Mouse (Mus musculus) inflammation-experienced regulatory T-cells, adult 6 months (primary cell): ENCODE measurements at regions not wholly inside any gene's neighbourhood (a gene's known extent, or its start where the extent isn't known, plus 50 kb on each side); places are given as distances from the start of the nearest gene placed in this dataset.
A peak's percentile ranks its signal among the peaks of the same experiment; 100 is the strongest.
"Not testable (repeated sequence)": the region's sequence is repeated elsewhere in the genome, so short reads cannot be mapped to it uniquely, and the experiment has no call there.

ENCODE experiments used
- ATAC-seq: one replicate; pipeline ENCODE4 v1.8.0; 2017

DNA sequence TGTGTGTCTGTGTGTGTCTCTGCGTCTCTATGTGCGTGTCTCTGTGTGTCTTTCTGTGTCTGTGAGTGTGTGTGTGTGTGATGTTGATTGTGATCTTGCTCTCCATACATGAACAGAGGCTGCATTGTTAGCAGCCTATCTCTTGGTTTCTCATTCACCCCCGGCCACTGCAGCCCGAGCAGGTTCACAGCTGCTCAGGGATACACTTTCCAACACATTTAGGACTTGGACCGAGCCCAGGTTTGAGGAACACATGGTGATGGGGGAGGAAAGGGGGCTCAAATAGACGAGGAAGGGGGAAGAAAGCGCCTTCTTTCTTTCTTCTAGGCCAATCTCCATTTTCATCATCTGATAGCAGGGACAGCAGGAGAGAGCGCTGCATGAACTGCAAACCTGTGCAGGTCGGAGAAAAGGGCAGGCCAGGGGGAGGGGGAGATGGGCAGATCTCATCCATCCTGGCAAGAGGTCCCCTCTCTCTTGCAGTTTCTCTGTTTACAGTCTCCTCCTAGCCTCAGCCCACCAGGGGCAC is 123.2 kb downstream of the Zfp36l1 start:
- no peak for ATAC-seq

DNA sequence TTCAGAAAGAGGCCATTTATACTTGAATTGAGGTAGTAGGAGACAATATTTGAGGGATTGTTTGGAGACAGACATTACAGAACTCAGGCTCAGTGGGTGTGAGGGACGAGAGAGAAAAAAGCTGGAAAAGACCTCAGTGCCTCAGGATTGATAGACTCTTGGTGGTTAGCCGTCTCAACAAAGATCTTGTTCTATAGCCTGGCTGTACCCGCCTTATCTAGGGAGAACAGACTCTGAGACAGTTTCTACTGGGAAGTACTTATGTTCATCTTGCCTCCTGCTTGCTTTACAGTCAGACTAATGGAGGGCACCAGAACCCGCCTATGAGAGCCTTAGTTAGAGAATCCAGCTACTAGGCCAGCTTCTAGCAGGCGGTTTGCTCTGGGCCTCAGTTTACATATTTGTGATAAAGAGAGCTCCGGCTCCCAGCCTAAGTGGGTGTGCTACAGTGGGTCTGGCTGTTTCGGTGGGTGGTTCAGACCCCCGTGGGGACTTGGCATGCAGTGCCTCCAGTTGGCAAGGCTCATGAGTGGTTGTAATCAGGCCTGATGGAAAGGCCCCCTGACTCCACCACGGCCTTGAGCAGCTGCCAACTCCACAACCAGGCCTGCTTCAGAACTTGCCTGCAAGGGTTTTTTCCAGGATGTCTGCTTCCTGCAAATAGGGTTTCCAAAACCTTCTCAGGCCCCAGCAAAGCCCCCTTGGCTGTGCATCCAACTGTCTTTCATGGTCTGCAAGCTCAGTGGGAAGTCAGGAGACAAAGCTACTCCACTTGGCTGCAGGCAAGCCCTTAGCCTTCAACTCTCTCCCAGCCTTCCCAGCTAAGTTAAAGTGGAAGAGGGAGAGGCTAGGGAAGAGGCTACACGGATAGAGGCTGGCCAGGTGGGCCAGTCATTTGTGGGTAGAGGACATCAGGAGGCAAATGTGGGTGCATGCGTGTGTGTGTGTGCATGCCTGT is 124.1 kb downstream of the Zfp36l1 start:
- no peak for ATAC-seq

- no peak for ATAC-seq
Observed at GRCm38 (mm10) chr12:79986241-79986976, 126.4 kb downstream of the Zfp36l1 start.

DNA sequence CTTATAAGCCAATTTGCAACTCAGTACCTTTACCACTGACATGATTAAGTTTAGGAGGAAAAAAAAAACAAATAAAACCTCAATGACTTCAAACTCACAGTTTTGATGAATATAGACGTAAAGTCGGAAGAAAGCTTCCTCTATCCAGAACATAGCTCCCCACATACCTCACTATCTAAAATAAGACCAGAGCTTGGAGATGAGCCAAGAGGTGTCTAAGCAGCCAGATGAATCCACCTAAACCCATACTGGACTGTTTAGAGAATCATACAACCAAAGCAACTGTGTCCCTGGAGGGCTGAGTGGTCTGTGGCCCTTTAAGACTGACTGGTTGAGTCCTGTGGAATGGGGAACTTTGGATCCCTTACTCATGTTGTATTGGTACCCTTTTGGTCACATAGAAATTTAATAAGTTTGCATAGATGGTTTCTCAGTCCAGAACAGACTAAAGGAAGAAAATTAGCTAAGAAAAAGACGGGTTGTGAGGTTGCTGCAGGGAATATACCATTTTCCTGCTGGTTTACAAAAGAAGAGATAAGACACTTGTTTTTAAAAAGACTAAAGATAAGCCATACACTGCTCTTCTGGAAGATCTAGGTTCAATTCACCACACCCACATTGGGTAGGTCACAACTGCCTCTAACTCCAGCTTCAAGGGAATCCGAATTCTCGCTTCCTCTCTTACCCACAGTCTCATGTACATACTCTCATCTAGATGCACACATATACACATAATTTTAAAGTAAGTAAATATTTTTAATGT is 127.6 kb downstream of the Zfp36l1 start:
- no peak for ATAC-seq

GRCm38 (mm10) chr12:79984025-79984790 is 128.6 kb downstream of the Zfp36l1 start:
- no peak for ATAC-seq

DNA sequence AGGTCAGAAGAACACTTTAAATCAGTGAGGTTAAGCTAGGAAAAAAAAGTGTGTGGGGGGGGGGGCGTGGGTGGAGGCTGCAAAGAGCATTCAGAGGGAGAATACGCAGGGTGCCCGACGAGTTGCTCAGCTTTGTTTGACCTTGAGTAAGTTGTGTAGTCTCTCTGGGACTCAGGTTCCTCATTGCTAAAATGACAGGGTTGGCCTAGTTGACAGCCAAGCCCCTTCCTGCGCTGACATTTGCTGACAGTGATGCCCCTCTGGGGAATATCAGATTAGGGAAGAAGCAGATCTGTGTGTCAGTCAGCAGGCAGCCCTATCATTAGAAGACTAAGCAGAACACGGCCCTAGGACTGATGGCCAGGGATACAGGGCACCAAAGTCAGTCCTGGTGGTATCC is 129.6 kb downstream of the Zfp36l1 start:
- ATAC-seq, result no peak

- not testable (repeated sequence) for ATAC-seq
Observed at GRCm38 (mm10) chr12:79982497-79982896, 130.3 kb downstream of the Zfp36l1 start.

DNA sequence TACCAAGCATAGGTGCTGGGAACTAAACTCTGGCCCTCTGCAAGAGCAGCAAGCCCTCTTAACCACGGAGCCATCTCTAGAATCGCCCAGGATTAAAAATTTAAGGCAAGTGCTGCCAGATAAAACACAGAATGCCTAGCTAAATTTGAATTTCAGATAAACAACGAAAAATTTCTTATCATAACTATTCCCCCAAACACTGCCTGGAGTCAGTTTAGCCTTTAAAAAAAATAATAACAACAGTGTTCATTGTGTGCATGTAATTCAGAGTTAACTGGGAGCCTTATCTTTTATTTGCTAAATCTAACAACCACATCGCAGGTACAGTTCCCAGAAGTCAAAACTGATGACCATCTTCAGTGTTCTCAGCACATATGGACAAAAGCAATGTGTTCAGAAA is 132.1 kb downstream of the Zfp36l1 start:
- no peak for ATAC-seq

- ATAC-seq, result no peak
Observed at GRCm38 (mm10) chr12:79977136-79977535, 135.7 kb downstream of the Zfp36l1 start.

DNA sequence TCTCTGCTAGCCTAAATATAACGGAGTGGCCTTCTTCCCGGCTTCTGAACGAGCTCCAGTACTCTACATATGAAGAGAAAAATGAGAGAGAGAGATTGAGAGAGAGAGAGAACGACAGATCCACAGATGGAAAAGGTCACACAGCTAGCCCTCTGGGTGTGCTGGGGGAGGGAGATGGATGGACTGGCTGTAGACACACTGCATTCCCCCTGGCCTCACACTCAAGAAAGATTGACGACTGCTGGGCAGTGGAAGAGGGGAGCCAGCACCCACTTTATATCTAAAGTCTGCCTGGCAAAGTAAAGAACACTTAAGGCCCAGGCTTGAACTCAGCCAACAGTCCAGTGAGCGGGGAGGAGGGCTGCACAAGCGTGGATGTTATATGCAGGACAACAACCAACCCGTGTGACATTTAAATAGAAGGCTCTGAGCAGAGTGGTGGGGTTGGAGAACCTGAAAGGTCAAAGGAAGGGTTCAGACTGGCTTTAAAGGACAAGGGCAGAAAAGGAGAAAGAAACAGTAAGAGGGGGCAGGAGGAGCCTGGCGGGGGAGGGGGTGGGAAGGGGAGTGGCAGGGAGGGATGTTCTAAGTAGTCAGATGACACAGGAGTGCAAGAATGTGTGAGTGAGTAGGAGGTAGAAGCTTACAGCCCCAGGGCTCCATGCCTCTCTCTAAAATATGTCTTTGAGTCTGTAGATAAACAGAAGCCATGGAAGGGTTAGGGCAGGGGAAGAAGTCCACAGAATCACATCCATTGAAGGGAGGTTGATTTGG is 137.2 kb downstream of the Zfp36l1 start:
- ATAC-seq, result no peak

GRCm38 (mm10) chr12:79975050-79975449 is 137.8 kb downstream of the Zfp36l1 start:
- ATAC-seq, result peak; percentile 84

DNA sequence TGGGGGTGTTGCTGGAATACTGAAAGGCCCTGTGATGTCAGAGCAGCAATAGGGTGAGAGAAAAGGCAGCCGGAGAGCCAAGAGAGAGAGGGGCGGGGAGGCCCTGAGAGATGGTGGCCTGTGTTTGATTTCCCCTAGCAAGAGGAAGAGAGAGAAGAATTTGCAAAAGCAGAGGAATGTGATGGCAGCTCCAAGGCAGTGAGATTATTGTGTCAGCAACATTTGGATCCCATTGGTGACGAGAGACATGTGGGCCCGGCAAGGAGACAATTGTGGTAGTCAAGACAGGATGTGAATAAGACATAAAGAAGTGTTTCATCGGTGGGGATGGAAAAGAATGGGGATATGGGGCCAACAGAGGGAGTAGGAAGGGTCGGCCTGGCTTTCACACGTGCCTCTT is 138.3 kb downstream of the Zfp36l1 start:
- peak; percentile 76 for ATAC-seq

- ATAC-seq, result no peak
Observed at GRCm38 (mm10) chr12:79973566-79974230, 139.1 kb downstream of the Zfp36l1 start.

DNA sequence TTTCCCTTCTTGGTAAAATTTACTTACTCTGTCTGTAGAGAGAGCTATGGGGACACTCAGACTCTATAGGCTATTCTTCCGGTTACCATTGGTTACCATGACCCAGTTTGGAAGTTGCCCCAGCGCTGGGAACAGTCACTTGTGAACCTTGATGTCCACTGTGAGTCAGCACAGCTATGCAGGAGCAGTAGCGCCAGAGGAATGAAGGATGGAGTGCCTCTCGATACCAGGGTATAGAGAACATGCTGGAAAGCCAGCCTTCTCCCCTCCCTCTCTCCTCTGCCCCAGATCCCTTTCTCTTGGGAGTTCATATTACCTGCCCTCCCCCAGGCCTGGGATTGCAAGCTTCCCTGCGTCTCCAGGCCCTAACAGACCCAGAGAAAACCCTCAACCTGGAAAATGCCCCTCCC is 141.8 kb downstream of the Zfp36l1 start:
- no peak for ATAC-seq

GRCm38 (mm10) chr12:79970227-79970901 is 142.4 kb downstream of the Zfp36l1 start:
- ATAC-seq, result no peak

- no peak for ATAC-seq
Observed at GRCm38 (mm10) chr12:79969346-79970226, 143.2 kb downstream of the Zfp36l1 start.

GRCm38 (mm10) chr12:79968676-79969075 is 144.1 kb downstream of the Zfp36l1 start:
- ATAC-seq, result no peak

DNA sequence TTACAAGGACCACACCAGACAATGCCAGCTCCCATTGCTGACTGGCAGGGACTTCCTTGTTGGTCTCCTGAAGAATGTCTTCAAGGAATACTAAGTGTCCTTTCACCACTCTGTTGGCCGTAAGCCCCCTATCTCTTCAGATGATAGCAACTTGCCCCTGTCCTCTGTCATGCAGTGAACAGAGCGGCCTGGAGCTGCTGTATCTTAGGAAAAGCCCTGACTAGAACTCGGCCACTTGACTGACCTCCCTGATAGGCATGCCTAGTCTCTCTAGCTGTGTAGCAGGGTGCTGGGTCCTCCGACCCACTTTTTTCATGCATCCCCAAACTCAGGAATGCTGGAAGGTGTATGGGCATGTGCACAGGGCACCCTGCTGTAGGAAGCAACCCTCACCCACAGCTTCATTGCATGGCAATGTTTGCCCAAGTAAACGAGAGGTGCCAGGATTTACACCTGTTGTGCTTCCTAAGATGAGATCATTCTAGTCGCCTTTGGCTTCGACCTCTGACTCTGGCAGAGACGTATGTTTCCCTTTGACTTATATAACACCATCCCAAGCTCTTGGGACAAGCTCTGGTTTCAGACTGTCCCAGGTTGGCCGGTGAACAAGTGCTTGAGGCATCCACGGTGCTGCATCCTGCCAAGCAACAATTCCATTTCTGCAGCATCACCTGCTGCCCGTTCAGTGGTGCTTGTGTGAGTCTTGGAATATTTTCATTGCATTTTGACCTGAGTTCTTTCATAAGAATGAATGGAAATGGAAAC is 145.1 kb downstream of the Zfp36l1 start:
- ATAC-seq, result no peak
